Mouse (Mus musculus) midbrain, embryonic 15.5 days (tissue): ENCODE measurements around the gene Arid4a. TPM values are rescaled to one million over a fixed set of nuclear protein-coding genes. Genes with fewer than 3 reads are reported as not detected.
A peak's percentile ranks its signal among the peaks of the same experiment; 100 is the strongest.

Source experiments
- ATAC-seq: fragments of 200-750 bp; cut with Nextera tagmentation; replicated peaks from 2 replicates; pipeline ENCODE4 v1.8.0; 2017; ENCODE audit warnings: moderate TSS enrichment
- H3K27ac ChIP-seq: fragments of 300-500 bp; sonication (generic); 2 replicates; pipeline ENCODE4 v1.5.1; 2015; ENCODE audit warnings: mild to moderate bottlenecking, inconsistent platforms
- H3K27me3 ChIP-seq: fragments of 300-500 bp; sonication (generic); replicated peaks from 2 replicates; pipeline ENCODE4 v1.6.1; 2015; ENCODE audit warnings: inconsistent platforms
- H3K36me3 ChIP-seq: fragments of 300-500 bp; sonication (generic); replicated peaks from 2 replicates; pipeline ENCODE4 v1.6.1; 2015; ENCODE audit warnings: inconsistent platforms
- H3K4me1 ChIP-seq: fragments of 300-500 bp; sonication (generic); 2 replicates; pipeline ENCODE4 v1.6.1; 2015; ENCODE audit warnings: inconsistent platforms
- H3K4me2 ChIP-seq: fragments of 300-500 bp; sonication (generic); 2 replicates; pipeline ENCODE4 v1.6.1; 2015; ENCODE audit warnings: inconsistent platforms, mild to moderate bottlenecking, moderate library complexity
- H3K4me3 ChIP-seq: fragments of 300-500 bp; sonication (generic); 2 replicates; pipeline ENCODE4 v1.5.1; 2015; ENCODE audit warnings: mild to moderate bottlenecking, inconsistent platforms
- H3K9ac ChIP-seq: fragments of 300-500 bp; sonication (generic); 2 replicates; pipeline ENCODE4 v1.6.1; 2015; ENCODE audit warnings: mild to moderate bottlenecking, inconsistent platforms
- H3K9me3 ChIP-seq: fragments of 300-500 bp; sonication (generic); 2 replicates; pipeline ENCODE4 v1.6.1; 2016; ENCODE audit warnings: inconsistent platforms
- WGBS: fragments of 180-500 bp; shearing (Covaris S2); methylation state at CpG from one replicate; pipeline ENCODE4 v1.1.7; 2015; ENCODE audit warnings: mixed read lengths; 5-methylcytosine and 5-hydroxymethylcytosine counted together
- polyA plus RNA-seq: library from polyadenylated mRNA; unstranded; fragments of >200 nt; fragmentation: Nextera tagmentation; extraction: Ambion mirVana; gene quantifications from 2 replicates; pipeline ENCODE4 v1.2.1, GENCODE M21; 2015

Arid4a gene
- polyA plus RNA-seq, 1 experiment from 2014 or later, result 45.3 TPM

DNA sequence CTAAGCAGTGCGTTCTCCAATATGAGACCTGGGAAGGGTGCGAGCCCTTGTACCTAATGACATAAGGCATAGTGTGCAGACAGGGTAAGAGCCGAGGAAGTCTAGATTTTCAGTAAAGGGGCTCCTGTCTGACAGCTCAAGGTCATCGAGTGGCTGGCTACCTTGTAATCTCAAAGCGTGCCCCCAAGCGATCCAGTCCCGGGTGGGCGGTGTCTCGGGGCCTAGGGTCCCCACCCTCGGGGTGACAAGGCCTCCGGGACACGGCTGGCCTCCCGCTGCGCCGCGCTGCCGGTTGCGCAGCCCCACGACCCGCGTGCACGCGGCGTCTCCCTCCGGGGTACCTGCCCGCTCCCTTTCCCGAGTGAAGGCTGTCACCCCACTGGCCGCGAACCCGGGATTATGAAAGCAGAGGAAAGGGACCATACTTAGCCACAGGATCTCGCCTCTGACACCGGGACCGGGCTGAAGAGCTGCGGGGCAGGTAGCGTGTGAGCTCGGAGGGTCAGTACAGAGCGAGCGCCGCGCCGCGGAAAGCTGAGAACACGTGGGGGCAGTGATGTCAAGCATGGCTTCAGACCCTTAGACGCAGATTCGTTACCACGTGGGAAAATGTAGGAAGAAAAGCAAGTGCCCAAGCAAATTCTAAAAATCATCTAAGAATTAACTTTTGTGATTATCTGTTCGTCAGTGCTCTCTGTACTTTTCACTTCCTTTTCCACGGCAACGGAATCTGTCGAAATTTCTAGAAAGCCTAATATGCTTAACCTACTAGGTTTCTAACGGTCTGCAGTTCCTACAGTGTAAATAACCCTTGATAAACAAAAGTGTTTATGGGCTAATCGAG, 120.6 kb downstream of the Arid4a start, which contains the start of the genes Timm9 and 2700049A03Rik:
Timm9 (minus strand) TSS at position 555 of the 844 bp plus-strand sequence.
2700049A03Rik (plus strand) TSS at position 719 of the 844 bp plus-strand sequence.
- H3K9me3 ChIP-seq, result no peaks in the 10 kb centered on the region
- H3K4me2 ChIP-seq, result peak within 1 kb of the TSS; percentile 67
- peak within 1 kb of the TSS; percentile 82 for H3K27ac ChIP-seq
- 0% methylated on average over 52 of the region's 52 CpGs for WGBS
- H3K9ac ChIP-seq, result peak within 1 kb of the TSS; percentile 96
- peaks cover 35% of the 10 kb centered on the region for H3K4me1 ChIP-seq
- no peaks in the 10 kb centered on the region for H3K27me3 ChIP-seq
- ATAC-seq, result peak; percentile 95
- H3K36me3 ChIP-seq, result peaks cover 18% of the 10 kb centered on the region
- H3K4me3 ChIP-seq, result peak within 1 kb of the TSS; percentile 99

GRCm38 (mm10) chr12:71136974-71137491, 121.2 kb downstream of the Arid4a start:
- peak; percentile 82 for ATAC-seq
- peak overlapping the region; percentile 96 for H3K9ac ChIP-seq
- H3K36me3 ChIP-seq, result peaks cover 21% of the 10 kb centered on the region
- peaks cover 35% of the 10 kb centered on the region for H3K4me1 ChIP-seq
- H3K27ac ChIP-seq, result peak overlapping the region; percentile 82
- H3K4me2 ChIP-seq, result peak overlapping the region; percentile 67
- under 1% methylated on average over 30 of the region's 30 CpGs for WGBS
- peak overlapping the region; percentile 99 for H3K4me3 ChIP-seq
- H3K27me3 ChIP-seq, result no peaks in the 10 kb centered on the region
- H3K9me3 ChIP-seq, result no peaks in the 10 kb centered on the region

- peaks cover 35% of the 10 kb centered on the region for H3K4me1 ChIP-seq
- H3K27me3 ChIP-seq, result no peaks in the 10 kb centered on the region
- peaks cover 21% of the 10 kb centered on the region for H3K36me3 ChIP-seq
- ATAC-seq, result no peak
- H3K9ac ChIP-seq, result peak overlapping the region; percentile 53; the same call in 1 of the 2 replicates
- peak overlapping the region; percentile 99 for H3K4me3 ChIP-seq
- peak overlapping the region; percentile 67 for H3K4me2 ChIP-seq
- no peak overlapping the region for H3K27ac ChIP-seq
- H3K9me3 ChIP-seq, result no peaks in the 10 kb centered on the region
- 8% methylated on average over 11 of the region's 11 CpGs for WGBS
Measured at GRCm38 (mm10) chr12:71137686-71138085, 121.9 kb downstream of the Arid4a start.

DNA sequence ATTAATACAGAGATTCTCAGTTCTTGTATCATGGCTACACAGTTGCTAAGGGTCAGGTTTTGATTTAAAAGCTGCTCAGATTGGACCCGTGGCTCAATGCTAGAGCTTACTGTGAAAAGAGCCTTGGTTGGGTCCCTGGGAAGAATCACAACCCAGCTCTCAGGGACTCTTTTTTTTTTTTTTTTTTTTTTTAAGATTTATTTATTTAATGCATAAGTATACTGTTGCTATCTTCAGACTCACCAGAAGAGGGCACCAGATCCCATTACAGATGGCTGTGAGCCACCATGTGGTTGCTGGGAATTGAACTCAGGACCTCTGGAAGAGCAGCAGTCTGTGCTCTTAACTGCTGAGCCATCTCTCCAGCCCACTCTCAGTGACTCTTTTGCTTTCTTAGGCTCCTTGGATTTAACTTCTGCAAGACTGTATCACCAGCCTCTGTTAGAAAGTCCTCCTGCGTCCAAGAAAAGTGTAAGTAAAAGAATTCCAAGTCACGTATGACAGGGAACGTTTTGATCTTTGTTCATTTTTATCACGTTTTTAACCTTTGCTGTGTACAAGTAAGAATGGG, 123.6 kb downstream of the Arid4a start:
- ATAC-seq, result no peak
- Histone ChIP-seq H3K27me3 (no peaks in the 10 kb centered on the region), H3K4me2 (peak overlapping the region; percentile 67; the same call in 1 of the 2 replicates), H3K27ac (no peak overlapping the region), H3K9me3 (no peaks in the 10 kb centered on the region), H3K4me1 (peaks cover 35% of the 10 kb centered on the region), H3K4me3 (no peak overlapping the region), H3K36me3 (peaks cover 22% of the 10 kb centered on the region), H3K9ac (no peak overlapping the region)
- WGBS, result 81% methylated on average over 5 of the region's 5 CpGs

DNA sequence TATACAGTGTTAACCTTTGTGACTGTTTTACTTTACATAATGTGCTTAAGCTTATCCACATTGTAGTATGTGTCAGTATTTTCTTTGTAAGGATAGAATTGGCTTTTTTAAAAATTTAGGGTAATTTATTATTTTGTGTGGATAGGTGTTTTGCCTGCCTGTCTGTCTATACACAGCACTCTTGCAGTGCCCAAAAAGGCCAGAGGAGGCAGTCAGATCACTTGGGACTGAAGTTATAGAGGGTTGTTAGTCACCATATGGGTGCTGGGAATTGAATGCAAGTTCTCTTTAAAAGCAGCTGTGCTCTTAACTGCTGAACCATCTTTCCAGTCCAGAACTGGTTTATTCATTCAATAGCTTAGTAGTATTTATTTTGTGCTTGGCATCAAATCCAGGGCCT, 125.4 kb downstream of the Arid4a start:
- Histone ChIP-seq H3K36me3 (peaks cover 22% of the 10 kb centered on the region), H3K4me1 (peaks cover 25% of the 10 kb centered on the region), H3K27me3 (no peaks in the 10 kb centered on the region)

GRCm38 (mm10) chr12:71147641-71148040, 131.9 kb downstream of the Arid4a start:
- H3K4me1 ChIP-seq, result no peaks in the 10 kb centered on the region
- WGBS, result 85% methylated on average over 3 of the region's 3 CpGs

More for the DNA sequence above, 125.4 kb downstream of the Arid4a start:
- no peaks in the 10 kb centered on the region for H3K9me3 ChIP-seq
- H3K4me3 ChIP-seq, result no peak overlapping the region
- no peak for ATAC-seq
- no peak overlapping the region for H3K27ac ChIP-seq
- H3K9ac ChIP-seq, result no peak overlapping the region
- no peak overlapping the region for H3K4me2 ChIP-seq

More at GRCm38 (mm10) chr12:71147641-71148040, 131.9 kb downstream of the Arid4a start:
- Histone ChIP-seq H3K9me3 (no peaks in the 10 kb centered on the region), H3K4me3 (no peak overlapping the region), H3K36me3 (peaks cover 35% of the 10 kb centered on the region), H3K27ac (no peak overlapping the region), H3K4me2 (no peak overlapping the region), H3K9ac (no peak overlapping the region), H3K27me3 (no peaks in the 10 kb centered on the region)
- no peak for ATAC-seq

Other genes starting within 250 kb of the Arid4a start
- 9.2 and 9.7 TPM in 2 replicates for gene Frmd6, start 190.5 kb upstream of the Arid4a start, polyA plus RNA-seq
- gene Actr10, start 78.1 kb upstream of the Arid4a start, polyA plus RNA-seq, result 180 and 195 TPM in 2 replicates
- gene Psma3, start 41.4 kb upstream of the Arid4a start, polyA plus RNA-seq, result 495 and 513 TPM in 2 replicates
- gene Tomm20l, start 95.4 kb downstream of the Arid4a start, polyA plus RNA-seq, result not detected in 2 replicates
- 98.9 and 101 TPM in 2 replicates for gene Timm9, start 120.7 kb downstream of the Arid4a start, polyA plus RNA-seq
- gene 2700049A03Rik, start 120.9 kb downstream of the Arid4a start, polyA plus RNA-seq, result 12.1 and 13.4 TPM in 2 replicates